Mouse (Mus musculus) embryonic fibroblast, embryonic 13.5 days (primary cell): ENCODE results near the gene Dab2ip.

Experiments
- CTCF ChIP-seq: IDR thresholded peaks from 2 replicates; pipeline ENCODE4 v1.5.1; 2011; ENCODE audit warnings: mild to moderate bottlenecking, control low read depth, low read length, moderate library complexity, borderline replicate concordance; ENCODE audit not compliant: insufficient read depth
- POLR2A ChIP-seq: IDR thresholded peaks from 2 replicates; pipeline ENCODE4 v1.6.1; 2011; ENCODE audit warnings: low read depth, mild to moderate bottlenecking, control low read depth, low read length, moderate library complexity

- TF ChIP-seq CTCF (no peak), POLR2A (no peak)
These were observed 144.5 kb downstream of the Dab2ip start for GRCm38 (mm10) chr2:35702608-35703007.
